Mouse (Mus musculus) cerebellum, adult 2 months (tissue): ENCODE data around the gene Fbxl5. TPM values are rescaled to one million over a fixed set of nuclear protein-coding genes. Genes with fewer than 3 reads are reported as not detected.

Experiments
- DNase-seq, 2 experiments: peaks; one replicate each; pipeline ENCODE4 v3.0.0; 2021
- H3K27ac ChIP-seq: fragments of 200-500 bp; 2 replicates; pipeline ENCODE4 v1.5.1; 2012; ENCODE audit warnings: low read length, control low read depth, inconsistent platforms; ENCODE audit not compliant: insufficient read depth
- H3K27me3 ChIP-seq: fragments of 200-500 bp; 2 replicates; pipeline ENCODE4 v1.6.1; 2012; ENCODE audit warnings: inconsistent platforms, mild to moderate bottlenecking, low read length, moderate library complexity; ENCODE audit not compliant: control insufficient read depth, insufficient read depth
- H3K4me1 ChIP-seq: fragments of 200-500 bp; 2 replicates; pipeline ENCODE4 v1.6.1; 2011; ENCODE audit warnings: low read length; ENCODE audit not compliant: control insufficient read depth, insufficient read depth
- H3K4me3 ChIP-seq: fragments of 200-500 bp; replicated peaks from 2 replicates; pipeline ENCODE3; 2011; ENCODE audit warnings: mild to moderate bottlenecking, low read depth, low read length, control low read depth; ENCODE audit not compliant: insufficient read depth
- CTCF ChIP-seq: fragments of 200-500 bp; IDR thresholded peaks from 2 replicates; pipeline ENCODE4 v1.5.1; 2011; ENCODE audit warnings: low read depth, mild to moderate bottlenecking, control low read depth, low read length, moderate library complexity, borderline replicate concordance; ENCODE audit not compliant: insufficient read depth
- POLR2A ChIP-seq: fragments of 200-500 bp; IDR thresholded peaks from 2 replicates; pipeline ENCODE4 v1.6.1; 2011; ENCODE audit warnings: low read length, control low read depth, borderline replicate concordance; ENCODE audit not compliant: insufficient read depth
- WGBS: fragments of 180-500 bp; shearing (Covaris S2); methylation state at CpG from one replicate; pipeline ENCODE4 v1.1.7; 2018; 5-methylcytosine and 5-hydroxymethylcytosine counted together
- polyA plus RNA-seq: library from polyadenylated mRNA; depleted of rRNA; stranded (reverse); fragments of >200 nt; gene quantifications from 2 replicates; pipeline ENCODE4 v1.2.3, GENCODE M21; 2012; rRNA removed

The Fbxl5 gene
- polyA plus RNA-seq, 1 experiment: 74.3 TPM

DNA sequence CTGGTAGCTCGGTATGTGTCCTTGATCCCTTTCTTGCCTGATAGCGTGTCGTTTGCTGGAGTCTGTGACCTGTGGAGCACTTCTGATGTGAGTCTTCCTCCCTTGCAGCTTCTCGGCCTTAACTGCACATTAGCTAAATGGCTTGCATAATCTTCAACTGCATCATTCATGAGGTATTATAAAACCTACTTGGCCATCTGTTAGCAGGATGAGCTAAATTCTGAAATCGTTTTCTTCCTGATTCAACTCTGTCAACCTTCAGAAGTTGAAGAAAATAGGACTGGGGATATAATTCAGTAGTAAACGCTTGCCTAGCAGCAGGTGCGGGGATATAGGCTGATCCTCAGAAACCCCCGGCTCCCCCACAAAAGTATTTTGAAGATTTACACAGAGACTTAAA, 89.1 kb downstream of the Fbxl5 start:
- TF ChIP-seq CTCF (no peak), POLR2A (no peak)
- Histone ChIP-seq H3K27me3 (no peaks in the 10 kb centered on the region), H3K27ac (no peak overlapping the region), H3K4me1 (no peaks in the 10 kb centered on the region), H3K4me3 (no peak overlapping the region)
- WGBS: 71% methylated on average over 8 of the region's 8 CpGs
- no peak for DNase-seq

DNA sequence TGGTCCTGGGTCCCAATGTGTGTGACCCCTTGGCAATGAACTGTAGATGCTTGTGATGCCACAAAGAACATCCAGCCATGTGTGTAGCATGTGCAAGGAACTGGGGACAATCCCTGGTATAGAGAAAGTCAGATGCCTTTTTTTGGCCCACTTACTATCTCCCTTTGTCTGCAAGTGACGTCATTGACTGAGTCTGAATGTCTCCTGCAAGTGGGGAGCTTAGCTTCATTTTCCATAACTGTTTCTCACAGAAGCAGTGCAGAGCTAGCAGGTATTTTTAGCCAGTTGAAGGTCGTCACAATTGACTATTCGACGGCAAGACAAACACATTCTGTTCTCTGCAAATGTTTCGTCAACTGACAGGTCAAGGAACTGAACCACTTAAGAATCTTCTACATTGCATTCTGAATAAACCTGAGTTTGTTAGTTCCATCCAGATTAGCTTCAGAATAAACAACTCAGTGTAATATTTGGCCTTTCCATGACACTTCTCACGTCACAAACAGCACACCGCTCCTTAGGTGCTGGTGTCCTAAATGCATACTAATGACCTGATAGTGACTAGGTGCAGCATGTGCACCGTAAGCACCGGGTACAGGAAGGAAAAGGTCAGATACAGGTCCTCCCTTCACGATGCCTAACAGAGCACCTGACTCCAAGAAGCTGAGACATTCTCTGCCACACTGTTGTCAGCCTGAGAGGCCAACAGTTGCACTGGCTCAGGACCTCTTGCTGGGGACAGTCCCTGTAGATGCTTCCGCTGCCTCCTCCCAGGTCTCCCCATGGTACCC, 92.9 kb downstream of the Fbxl5 start:
- DNase-seq: no peak
- Histone ChIP-seq H3K27me3 (no peaks in the 10 kb centered on the region), H3K27ac (no peak overlapping the region), H3K4me3 (no peak overlapping the region), H3K4me1 (no peaks in the 10 kb centered on the region)
- 85% methylated on average over 11 of the region's 11 CpGs for WGBS
- no peak for TF ChIP-seq POLR2A
- TF ChIP-seq CTCF: no peak

DNA sequence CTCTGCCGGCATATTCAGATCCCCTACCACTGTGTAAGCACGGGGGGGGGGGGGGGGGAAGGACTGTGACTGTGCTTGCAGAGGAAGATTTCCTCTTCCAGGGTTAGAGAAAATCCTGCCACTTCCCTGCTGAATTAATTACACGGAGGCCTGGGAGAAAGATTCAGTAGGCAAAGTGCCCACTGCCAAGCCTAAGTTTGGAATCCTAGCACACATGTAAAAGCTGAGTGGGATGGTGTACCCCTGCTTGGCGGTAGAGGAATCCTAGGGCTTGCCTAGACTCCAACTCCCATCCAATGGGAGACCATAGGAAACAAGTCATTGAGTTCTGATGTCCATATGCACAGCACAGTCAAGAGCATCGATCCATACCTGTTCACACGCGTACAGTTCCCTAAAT, 97.6 kb downstream of the Fbxl5 start:
- H3K4me3 ChIP-seq: no peak overlapping the region
- H3K27me3 ChIP-seq: no peaks in the 10 kb centered on the region
- DNase-seq: no peak
- 84% methylated on average over 7 of the region's 7 CpGs for WGBS
- no peaks in the 10 kb centered on the region for H3K4me1 ChIP-seq
- no peak overlapping the region for H3K27ac ChIP-seq
- TF ChIP-seq CTCF: no peak
- no peak for TF ChIP-seq POLR2A

DNA sequence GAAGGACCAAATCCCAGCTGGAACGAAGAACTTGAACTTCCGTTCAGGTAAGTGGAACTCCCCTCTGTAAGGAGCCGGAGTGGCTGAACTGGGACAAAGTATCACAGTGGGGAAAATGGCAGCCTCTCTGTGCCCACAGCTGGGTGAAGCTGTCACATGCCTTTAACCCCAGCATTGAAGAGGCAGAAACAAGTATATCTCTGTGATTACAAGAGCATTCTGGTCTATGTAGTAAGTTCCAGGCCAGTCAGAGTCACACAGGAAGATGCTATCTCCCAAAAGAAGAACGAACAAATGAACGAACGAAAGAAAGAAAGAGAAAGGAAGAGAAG, 99.0 kb downstream of the Fbxl5 start:
- WGBS: 95% methylated on average over 6 of the region's 6 CpGs
- no peaks in the 10 kb centered on the region for H3K4me1 ChIP-seq
- no peak overlapping the region for H3K27ac ChIP-seq
- no peak for TF ChIP-seq POLR2A
- TF ChIP-seq CTCF: no peak
- H3K4me3 ChIP-seq: no peak overlapping the region
- H3K27me3 ChIP-seq: no peaks in the 10 kb centered on the region
- no peak for DNase-seq

DNA sequence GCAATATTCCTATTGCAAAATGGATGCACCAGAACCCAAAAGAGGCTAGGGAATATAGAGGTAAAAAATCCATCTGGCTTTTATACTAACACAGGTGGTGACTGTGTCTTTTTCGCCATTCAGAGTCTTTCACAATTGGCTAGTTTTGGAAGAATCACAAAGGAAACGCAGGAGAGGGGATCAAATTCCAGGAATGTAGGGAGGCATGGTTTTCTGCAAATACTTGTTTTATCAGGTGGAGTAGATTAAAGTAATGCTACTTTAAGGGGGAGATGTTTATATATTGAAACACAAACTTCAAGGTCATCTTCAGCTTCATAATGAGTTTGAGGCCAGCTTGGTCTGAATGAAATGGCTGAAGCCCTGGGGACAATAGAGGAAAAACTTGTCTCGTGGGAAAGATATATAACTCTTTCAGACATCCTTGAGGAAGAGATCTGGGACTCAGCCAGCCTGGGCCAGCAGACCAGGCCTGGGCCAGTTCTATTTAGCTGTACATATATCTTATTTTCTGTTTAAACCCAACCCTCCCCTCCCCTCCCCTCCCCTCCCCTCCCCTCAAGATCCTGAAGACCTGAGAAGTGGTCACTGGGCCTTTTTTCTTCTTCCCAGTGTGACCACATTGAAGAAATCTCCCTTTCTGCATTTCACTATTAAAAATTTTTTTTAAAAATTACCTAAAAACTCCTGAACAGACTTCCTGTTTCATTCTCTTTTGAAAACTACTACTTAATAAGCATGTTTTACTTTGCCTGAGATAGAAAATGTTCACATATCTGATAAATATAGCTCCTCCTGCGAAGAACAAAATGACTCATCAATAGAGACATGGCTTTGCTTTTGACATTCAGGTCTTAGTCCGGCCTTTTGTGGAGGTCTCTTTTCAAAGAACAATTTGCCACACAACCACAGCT, 99.6 kb downstream of the Fbxl5 start:
- Histone ChIP-seq H3K4me3 (no peak overlapping the region), H3K27me3 (no peaks in the 10 kb centered on the region), H3K27ac (no peak overlapping the region), H3K4me1 (no peaks in the 10 kb centered on the region)
- DNase-seq: no peak
- TF ChIP-seq CTCF: no peak
- TF ChIP-seq POLR2A: no peak
- 85% methylated on average over 5 of the region's 5 CpGs for WGBS

DNA sequence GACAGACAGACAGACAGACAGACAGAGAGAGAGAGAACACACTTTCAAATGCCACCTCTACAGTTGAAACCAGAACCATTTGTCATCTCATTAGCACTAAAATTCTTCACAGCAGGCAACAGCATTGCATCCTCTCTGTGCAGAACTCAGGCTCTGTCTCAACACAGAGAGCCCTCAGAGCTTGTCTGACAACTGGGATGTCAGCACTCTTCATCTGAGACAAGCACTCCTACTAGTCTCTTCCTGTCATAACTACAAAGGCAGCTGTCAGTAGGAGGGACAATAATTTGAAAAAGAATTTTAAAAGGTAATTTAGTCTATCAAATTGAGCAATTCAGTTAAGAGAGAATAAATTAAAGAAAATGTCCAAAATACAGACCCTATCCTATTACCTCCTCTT, 122.2 kb downstream of the Fbxl5 start:
- no peak for DNase-seq
- no peak overlapping the region for H3K27ac ChIP-seq
- no peaks in the 10 kb centered on the region for H3K4me1 ChIP-seq
- H3K27me3 ChIP-seq: no peaks in the 10 kb centered on the region
- H3K4me3 ChIP-seq: no peak overlapping the region
- no peak for TF ChIP-seq POLR2A
- TF ChIP-seq CTCF: no peak

DNA sequence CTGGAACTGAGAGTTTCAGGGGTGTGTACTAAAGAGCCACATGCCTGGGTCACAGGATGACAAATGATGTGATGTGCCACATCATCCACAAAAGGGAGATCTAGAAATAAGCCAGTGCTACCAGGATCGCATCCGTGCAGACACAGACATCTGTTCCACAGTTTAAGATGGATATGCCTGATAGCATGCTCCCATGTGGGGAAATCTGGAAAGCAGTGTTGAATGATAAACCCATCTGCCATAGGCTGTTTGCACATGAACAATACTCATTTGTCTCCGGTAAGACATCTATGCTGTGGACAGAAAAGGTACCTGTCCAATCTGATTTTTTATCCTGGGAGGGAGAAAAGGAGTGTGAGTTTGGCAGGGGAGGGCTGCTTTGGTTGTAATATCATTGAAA, 124.3 kb downstream of the Fbxl5 start:
- WGBS: 64% methylated on average over 3 of the region's 3 CpGs
- no peaks in the 10 kb centered on the region for H3K27me3 ChIP-seq
- H3K4me3 ChIP-seq: no peak overlapping the region
- no peak overlapping the region for H3K27ac ChIP-seq
- DNase-seq: no peak
- H3K4me1 ChIP-seq: no peaks in the 10 kb centered on the region
- TF ChIP-seq POLR2A: no peak
- TF ChIP-seq CTCF: no peak

Other genes with a start within 250 kb of the Fbxl5 start
- gene Cc2d2a, start 159.3 kb downstream of the Fbxl5 start, polyA plus RNA-seq: 15.4 and 16.7 TPM in 2 replicates
- 0.17 and 0.28 TPM in 2 replicates for gene Bst1, start 2.8 kb downstream of the Fbxl5 start, polyA plus RNA-seq
- 14.6 and 14.8 TPM in 2 replicates for gene Cd38, start 46.9 kb upstream of the Fbxl5 start, polyA plus RNA-seq
- gene Gm7879, start 91.5 kb upstream of the Fbxl5 start, polyA plus RNA-seq: 0.30 TPM in 1 of 2 replicates, not detected in the other
- 0.67 and 2.0 TPM in 2 replicates for gene Fgfbp1, start 160.1 kb upstream of the Fbxl5 start, polyA plus RNA-seq